Comparison of ENCODE assay signal across 12 mouse cellular contexts in the genomic region with DNA sequence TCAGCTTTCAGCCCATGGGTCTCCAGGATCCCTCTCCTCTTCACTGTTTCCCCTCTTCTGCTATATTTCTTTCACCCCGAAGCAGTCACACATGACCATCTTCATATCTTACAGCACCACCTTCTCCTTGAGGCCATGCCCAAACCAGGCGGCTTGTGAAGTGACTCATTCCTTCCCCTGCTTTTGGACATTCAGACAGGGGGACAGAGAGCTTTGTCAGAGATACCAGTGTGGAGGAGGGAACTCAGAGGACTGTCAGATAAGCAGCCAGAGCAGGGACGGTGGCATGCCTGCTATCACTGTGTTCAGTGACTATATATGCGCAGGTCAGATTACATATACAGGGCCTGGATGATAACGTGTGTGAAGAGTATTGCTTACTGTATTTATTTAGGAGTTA. TPM values are rescaled to one million over a fixed set of nuclear protein-coding genes. Genes with fewer than 3 reads are reported as not detected.
DNase-seq lines count a peak whose midpoint lies in the region; ATAC-seq lines count a peak whose summit lies in the region.
"Had no signal": no experiment of that assay in that cellular context is flagged by ENCODE, and none has a peak within 500 bp of the region (broad histone marks: within the 10 kb centered on the region; RNA-seq: fewer than 3 reads in every experiment).

No protein-coding gene starts in this region.

- no peak for DNase-seq in heart, postnatal 14 days
- DNase-seq in 416B (ENCODE audit: low read depth) (peak; percentile 98), MEL-GATA-1-ER (ENCODE audit: extremely low read depth, low read depth) (peak; percentile 97)
- DNase-seq in liver, embryonic 11.5 days (ENCODE audit: low spot score): peak; percentile 52
- DNase-seq in right cerebral cortex, adult 2 months (ENCODE audit: low spot score in 2 of 2): no peak
- DNase-seq in lung, postnatal 14 days: no peak
- DNase-seq: cerebellum, adult 11-12 months; layer of hippocampus, postnatal 36 days had no signal

- 10% methylated on average over 5 of the region's 5 CpGs for WGBS in heart, embryonic 14.5 days
- 26% methylated on average over 5 of the region's 5 CpGs for WGBS in liver, embryonic 11.5 days

- H3K9me3 ChIP-seq in heart, embryonic 14.5 days (ENCODE audit: control insufficient read depth, low read length): no peaks in the 10 kb centered on the region
- H3K9me3 ChIP-seq in liver, embryonic 11.5 days (ENCODE audit: control insufficient read depth, low read length): no peaks in the 10 kb centered on the region
- H3K9me3 ChIP-seq: limb, embryonic 15.5 days had no signal

- H3K4me3 ChIP-seq in heart, embryonic 14.5 days (ENCODE audit: control insufficient read depth in 1 of 2, insufficient read depth in 1 of 2, low read depth in 1 of 2, low read length in 2 of 2): no peak overlapping the region
- H3K4me3 ChIP-seq in liver, embryonic 11.5 days (ENCODE audit: low read depth, low read length): peak overlapping the region; percentile 16
- H3K4me3 ChIP-seq: limb, embryonic 15.5 days had no signal

- peak overlapping the region; percentile 25 for H3K4me2 ChIP-seq in heart, embryonic 14.5 days (ENCODE audit: low read length)
- peak overlapping the region; percentile 59 for H3K4me2 ChIP-seq in liver, embryonic 11.5 days
- H3K4me2 ChIP-seq: limb, embryonic 15.5 days had no signal

- peak overlapping the region; percentile 58 for H3K9ac ChIP-seq in heart, embryonic 14.5 days (ENCODE audit: low read length)
- H3K9ac ChIP-seq in liver, embryonic 11.5 days (ENCODE audit: low read depth, low read length): peak overlapping the region; percentile 44; the same call in 1 of the 2 replicates
- H3K9ac ChIP-seq: limb, embryonic 15.5 days had no signal

- H3K27me3 ChIP-seq in heart, embryonic 14.5 days (ENCODE audit: control insufficient read depth, insufficient read depth, low read length): no peaks in the 10 kb centered on the region
- H3K27me3 ChIP-seq in liver, embryonic 11.5 days (replicated peaks; ENCODE audit: control insufficient read depth, insufficient read depth, low read length): no peaks in the 10 kb centered on the region
- H3K27me3 ChIP-seq: limb, embryonic 15.5 days had no signal

- 0 out of 2 replicates have a peak, but pooled peaks cover 3% of the 10 kb centered on the region for H3K36me3 ChIP-seq in heart, embryonic 14.5 days (ENCODE audit: control insufficient read depth, insufficient read depth, low read length)
- peaks cover 6% of the 10 kb centered on the region for H3K36me3 ChIP-seq in liver, embryonic 11.5 days (ENCODE audit: control insufficient read depth, insufficient read depth, low read length)

- H3K27ac ChIP-seq in heart, embryonic 14.5 days (replicated peaks in 1 of 2; ENCODE audit: control insufficient read depth in 1 of 2, insufficient read depth in 1 of 2, low read depth in 2 of 2, low read length in 2 of 2): peak overlapping the region; percentile 24 to 55; a peak in 3 of 4 replicates
- peak overlapping the region; percentile 95 for H3K27ac ChIP-seq in liver, embryonic 11.5 days (ENCODE audit: low read depth, low read length)
- H3K27ac ChIP-seq: limb, embryonic 15.5 days had no signal

- intact Hi-C loops in heart, postnatal 14 days (cut with DNase I): no loop called here

- ATAC-seq in heart, embryonic 14.5 days (ENCODE audit: insufficient number of reproducible peaks, insufficient read depth, low FRiP score, low read depth): no peak
- peak; percentile 95 for ATAC-seq in liver, embryonic 11.5 days (replicated peaks; ENCODE audit: low FRiP score)

- peaks cover 54 to 82% of the 10 kb centered on the region in 2 experiments for H3K4me1 ChIP-seq in heart, embryonic 14.5 days (ENCODE audit: control insufficient read depth in 2 of 2, insufficient read depth in 2 of 2, low read length in 2 of 2)
- H3K4me1 ChIP-seq in liver, embryonic 11.5 days (replicated peaks; ENCODE audit: control insufficient read depth, insufficient read depth, low read length): peaks cover 89% of the 10 kb centered on the region

RNA-seq across cellular contexts. Expression of gene Oaf, which starts 5.2 kb away (rescaled TPM):
- polyA plus RNA-seq in heart, embryonic 14.5 days (2014; fragmentation: Nextera tagmentation; extraction: Ambion mirVana): 39.6 and 41.2 TPM in 2 replicates
- 10 to 100 TPM; 13.0 to 14.9 TPM for total RNA-seq in heart, postnatal 14 days (2021)
- polyA plus RNA-seq in liver, embryonic 11.5 days (2014; fragmentation: Nextera tagmentation; extraction: Ambion mirVana): 51.6 and 52.0 TPM in 2 replicates

RNA-seq across cellular contexts. Expression of gene Pou2f3, which starts 24.3 kb away (rescaled TPM):
- polyA plus RNA-seq in heart, embryonic 14.5 days (2014; fragmentation: Nextera tagmentation; extraction: Ambion mirVana): 0.12 TPM in 1 of 2 replicates, not detected in the other
- not detected for total RNA-seq in heart, postnatal 14 days (2021)
- not detected in 2 replicates for polyA plus RNA-seq in liver, embryonic 11.5 days (2014; fragmentation: Nextera tagmentation; extraction: Ambion mirVana)
- total RNA-seq: hematopoietic stem cell, adult 5-6 weeks had no signal
- polyA plus RNA-seq: neural tube, embryonic 11.5 days had no signal

Comparison
In these comparisons a context has a peak if more than half of its experiments do, and no peak if none do; other contexts are left out.
1. DNase-seq: peak in 416B (single experiment), MEL-GATA-1-ER (single experiment) and liver, embryonic 11.5 days (single experiment); none in heart, postnatal 14 days (0 of 2), right cerebral cortex, adult 2 months (0 of 2) and lung, postnatal 14 days (single experiment).